Mouse (Mus musculus) liver, embryonic 14.5 days (tissue): ENCODE data around the gene Arhgap42. TPM values are rescaled to one million over a fixed set of nuclear protein-coding genes. Genes with fewer than 3 reads are reported as not detected.

Source experiments
- ATAC-seq: fragments of 200-750 bp; cut with Nextera tagmentation; 2 replicates; pipeline ENCODE4 v1.8.0; 2017; ENCODE audit warnings: moderate number of reproducible peaks, mild to moderate bottlenecking, moderate library complexity; ENCODE audit not compliant: insufficient read depth
- DNase-seq, 3 experiments: peaks; one replicate each; pipeline ENCODE4 v3.0.0-alpha.2; 2012 to 2013; ENCODE audit warnings: low read depth in 3 of 3, low spot score in 3 of 3
- H3K27ac ChIP-seq: fragments of 300-500 bp; sonication (generic); 2 replicates; pipeline ENCODE4 v1.5.1; 2014; ENCODE audit warnings: moderate library complexity, mild to moderate bottlenecking, control low read depth, inconsistent platforms
- H3K27me3 ChIP-seq: fragments of 300-500 bp; sonication (generic); 2 replicates; pipeline ENCODE4 v1.6.1; 2014; ENCODE audit warnings: mild to moderate bottlenecking, low read length, moderate library complexity; ENCODE audit not compliant: control insufficient read depth, insufficient read depth
- H3K36me3 ChIP-seq: fragments of 300-500 bp; sonication (generic); replicated peaks from 2 replicates; pipeline ENCODE4 v1.6.1; 2014; ENCODE audit warnings: low read depth; ENCODE audit not compliant: control insufficient read depth, insufficient read depth
- H3K4me1 ChIP-seq, 2 experiments: fragments of 200-500 bp in 1 of 2; fragments of 300-500 bp in 1 of 2; sonication (generic) in 1 of 2; replicated peaks; 2 replicates each; pipeline ENCODE4 v1.6.1; 2012 to 2014; ENCODE audit warnings: antibody characterized with exemption in 1 of 2, inconsistent platforms in 1 of 2, low read length in 1 of 2; ENCODE audit not compliant: control insufficient read depth in 2 of 2, insufficient read depth in 2 of 2
- H3K4me2 ChIP-seq: fragments of 300-500 bp; sonication (generic); 2 replicates; pipeline ENCODE4 v1.6.1; 2014; ENCODE audit warnings: low read depth, mild to moderate bottlenecking, control low read depth, moderate library complexity
- H3K4me3 ChIP-seq, 2 experiments: fragments of 200-500 bp in 1 of 2; fragments of 300-500 bp in 1 of 2; sonication (generic) in 1 of 2; 2 replicates each; pipeline ENCODE4 v1.5.1; 2012 to 2014; ENCODE audit warnings: low read depth in 2 of 2, low read length in 2 of 2, mild to moderate bottlenecking in 2 of 2, control low read depth in 1 of 2, inconsistent platforms in 1 of 2, moderate library complexity in 1 of 2; ENCODE audit not compliant: insufficient read depth in 1 of 2
- H3K9ac ChIP-seq: fragments of 300-500 bp; sonication (generic); replicated peaks from 2 replicates; pipeline ENCODE4 v1.6.1; 2014; ENCODE audit warnings: mild to moderate bottlenecking, control low read depth, moderate library complexity
- H3K9me3 ChIP-seq: fragments of 300-500 bp; sonication (generic); 2 replicates; pipeline ENCODE4 v1.6.1; 2016; ENCODE audit warnings: low read length, mixed read lengths; ENCODE audit not compliant: control insufficient read depth
- CTCF ChIP-seq: IDR thresholded peaks from 2 replicates; pipeline ENCODE4 v1.5.1; 2016; ENCODE audit warnings: antibody characterized with exemption, low read depth, control low read depth
- EP300 ChIP-seq: IDR thresholded peaks from 2 replicates; pipeline ENCODE4 v1.6.1; 2016; ENCODE audit warnings: antibody characterized with exemption, low read depth
- WGBS: fragments of 180-500 bp; shearing (Covaris S2); extraction: QIAGEN DNeasy Blood & Tissue Kit; methylation state at CpG from one replicate; pipeline ENCODE4 v1.1.7; 2014; ENCODE audit not compliant: insufficient replicate concordance; 5-methylcytosine and 5-hydroxymethylcytosine counted together
- polyA plus RNA-seq, 2 experiments: library from polyadenylated mRNA; depleted of rRNA in 1 of 2; stranded (reverse) in 1 of 2; unstranded in 1 of 2; fragments of >200 nt; fragmentation: Nextera tagmentation in 1 of 2; extraction: Ambion mirVana in 1 of 2; gene quantifications; 2 replicates each; pipeline versions ENCODE4 v1.2.1 to v1.2.3; 2012 to 2014

Gene Arhgap42
- polyA plus RNA-seq, 2 experiments, result 2.0 to 4.4 TPM

DNA sequence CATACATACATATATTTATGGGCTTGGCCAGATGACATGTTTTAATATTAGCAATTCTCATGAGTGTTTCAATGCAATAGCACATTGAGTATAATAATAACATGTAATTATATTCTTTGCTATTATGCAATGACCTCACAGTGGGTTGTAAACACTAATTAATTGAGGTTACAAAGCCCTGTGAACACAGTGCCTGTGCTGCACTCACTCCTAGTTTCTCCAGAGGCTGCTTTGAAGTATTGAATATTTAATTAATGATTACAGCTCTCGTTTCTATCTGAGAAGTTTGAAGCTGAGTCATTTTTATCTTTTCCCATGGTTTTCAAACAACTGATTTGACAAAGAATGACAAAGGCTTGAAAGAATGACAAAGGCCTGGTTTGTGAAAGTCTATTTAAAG, 24.6 kb upstream of the Arhgap42 start:
- no peak overlapping the region for H3K4me2 ChIP-seq
- no peak for ATAC-seq
- no peaks in the 10 kb centered on the region for H3K4me1 ChIP-seq
- H3K36me3 ChIP-seq, result no peaks in the 10 kb centered on the region
- no peak overlapping the region for H3K27ac ChIP-seq
- TF ChIP-seq CTCF, result no peak
- TF ChIP-seq EP300, result no peak
- no peak for DNase-seq
- 28% methylated on average over 1 of the region's 1 CpGs for WGBS
- H3K9ac ChIP-seq, result no peak overlapping the region
- H3K27me3 ChIP-seq, result no peaks in the 10 kb centered on the region
- no peak overlapping the region for H3K4me3 ChIP-seq
- no peaks in the 10 kb centered on the region for H3K9me3 ChIP-seq

GRCm38 (mm10) chr9:9262479-9262878, 23.6 kb upstream of the Arhgap42 start:
- no peak for TF ChIP-seq EP300
- TF ChIP-seq CTCF, result no peak
- Histone ChIP-seq H3K36me3 (no peaks in the 10 kb centered on the region), H3K4me2 (no peak overlapping the region), H3K27ac (no peak overlapping the region), H3K9ac (no peak overlapping the region), H3K4me1 (no peaks in the 10 kb centered on the region), H3K9me3 (no peaks in the 10 kb centered on the region), H3K27me3 (no peaks in the 10 kb centered on the region), H3K4me3 (no peak overlapping the region)
- no peak for ATAC-seq
- 42% methylated on average over 2 of the region's 2 CpGs for WGBS
- DNase-seq, result no peak

GRCm38 (mm10) chr9:9254764-9255163, 15.9 kb upstream of the Arhgap42 start:
- no peak overlapping the region for H3K4me3 ChIP-seq
- ATAC-seq, result no peak
- TF ChIP-seq EP300 (no peak), CTCF (no peak)
- H3K9ac ChIP-seq, result no peak overlapping the region
- H3K36me3 ChIP-seq, result no peaks in the 10 kb centered on the region
- H3K9me3 ChIP-seq, result no peaks in the 10 kb centered on the region
- H3K4me1 ChIP-seq, result no peaks in the 10 kb centered on the region
- no peak overlapping the region for H3K4me2 ChIP-seq
- no peak overlapping the region for H3K27ac ChIP-seq
- 70% methylated on average over 1 of the region's 1 CpGs for WGBS
- DNase-seq, result no peak
- no peaks in the 10 kb centered on the region for H3K27me3 ChIP-seq

DNA sequence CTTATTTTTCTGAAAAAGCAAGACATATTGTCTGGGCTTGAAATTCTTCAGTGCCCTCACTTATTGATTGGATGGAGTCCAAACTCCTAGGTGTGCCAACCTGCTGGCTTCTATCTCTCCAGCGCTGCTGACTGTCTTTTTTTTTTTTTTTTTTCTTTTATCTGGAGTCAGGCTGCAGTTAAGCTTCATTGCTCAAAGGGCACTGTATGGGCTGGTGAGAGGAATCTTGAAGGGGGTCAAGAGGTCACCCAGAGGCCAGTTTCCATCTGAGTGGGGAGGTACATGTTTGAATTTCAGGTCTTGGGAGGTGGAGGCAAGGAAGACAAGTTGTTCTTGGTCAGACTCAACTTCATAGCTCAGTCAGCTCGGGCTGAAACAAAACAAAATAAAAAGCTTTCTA, 9.6 kb upstream of the Arhgap42 start:
- Histone ChIP-seq H3K27me3 (no peaks in the 10 kb centered on the region), H3K4me2 (no peak overlapping the region), H3K27ac (no peak overlapping the region), H3K9me3 (no peaks in the 10 kb centered on the region), H3K36me3 (no peaks in the 10 kb centered on the region), H3K9ac (no peak overlapping the region), H3K4me3 (no peak overlapping the region), H3K4me1 (no peaks in the 10 kb centered on the region)
- no peak for ATAC-seq
- 34% methylated on average over 2 of the region's 2 CpGs for WGBS
- no peak for DNase-seq
- TF ChIP-seq CTCF, result no peak
- TF ChIP-seq EP300, result no peak

DNA sequence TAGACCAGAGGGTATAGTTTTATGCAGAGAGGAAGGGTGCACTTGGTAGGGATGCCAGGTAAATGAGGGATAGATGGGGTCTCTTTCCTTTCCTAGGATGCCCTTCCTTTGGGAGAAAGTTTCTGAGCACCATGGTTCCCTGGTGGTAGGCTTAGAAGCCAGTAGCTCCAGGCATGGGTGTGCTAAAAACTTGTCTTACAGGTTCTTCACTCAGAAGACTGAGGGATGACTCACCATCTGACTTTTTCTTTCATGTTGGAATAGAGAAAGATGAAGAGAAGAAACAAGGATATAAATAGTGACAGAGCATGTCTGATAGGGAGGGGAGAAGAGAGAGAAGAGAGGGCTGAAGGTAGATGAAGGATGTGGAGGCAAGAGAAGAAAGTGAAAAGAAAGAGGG, 7.1 kb upstream of the Arhgap42 start:
- Histone ChIP-seq H3K27ac (no peak overlapping the region), H3K36me3 (no peaks in the 10 kb centered on the region), H3K9me3 (no peaks in the 10 kb centered on the region), H3K9ac (no peak overlapping the region), H3K4me1 (no peaks in the 10 kb centered on the region), H3K27me3 (no peaks in the 10 kb centered on the region), H3K4me3 (no peak overlapping the region), H3K4me2 (no peak overlapping the region)
- ATAC-seq, result no peak
- TF ChIP-seq EP300 (no peak), CTCF (no peak)
- no peak for DNase-seq

- H3K27ac ChIP-seq, result no peak overlapping the region
- H3K27me3 ChIP-seq, result peaks cover 4% of the 10 kb centered on the region; the same call in 1 of the 2 replicates
- TF ChIP-seq CTCF (no peak), EP300 (no peak)
- WGBS, result 33% methylated on average over 4 of the region's 4 CpGs
- no peak overlapping the region for H3K9ac ChIP-seq
- H3K36me3 ChIP-seq, result no peaks in the 10 kb centered on the region
- no peak overlapping the region for H3K4me2 ChIP-seq
- no peaks in the 10 kb centered on the region for H3K9me3 ChIP-seq
- DNase-seq (no peak), ATAC-seq (no peak)
- H3K4me1 ChIP-seq, result no peaks in the 10 kb centered on the region
- no peak overlapping the region for H3K4me3 ChIP-seq
Measured at GRCm38 (mm10) chr9:9243834-9244233, 4.9 kb upstream of the Arhgap42 start.
